Mouse (Mus musculus) ES-E14 (cell line): ENCODE measurements at regions not wholly inside any gene's neighbourhood (a gene's known extent, or its start where the extent isn't known, plus 50 kb on each side); places are given as distances from the start of the nearest gene placed in this dataset.

Experiments
- CHD2 ChIP-seq: IDR thresholded peaks from 2 replicates; pipeline ENCODE4 v1.6.1; 2014; ENCODE audit warnings: mild to moderate bottlenecking, low read depth, low read length, inconsistent platforms
- HCFC1 ChIP-seq: IDR thresholded peaks from 2 replicates; pipeline ENCODE4 v1.6.1; 2012; ENCODE audit warnings: low read length, inconsistent platforms, borderline replicate concordance; ENCODE audit not compliant: insufficient read depth
- MAFK ChIP-seq: IDR thresholded peaks from 2 replicates; pipeline ENCODE4 v1.6.1; 2014; ENCODE audit warnings: mild to moderate bottlenecking, low read depth, low read length, inconsistent platforms; ENCODE audit not compliant: insufficient read depth
- ZC3H11A ChIP-seq: IDR thresholded peaks from 2 replicates; pipeline ENCODE4 v1.6.1; 2012; ENCODE audit warnings: low read depth, mild to moderate bottlenecking, inconsistent platforms, low read length, borderline replicate concordance
- ZNF384 ChIP-seq: IDR thresholded peaks from 2 replicates; pipeline ENCODE4 v1.6.1; 2012; ENCODE audit warnings: low read depth, low read length, inconsistent platforms

DNA sequence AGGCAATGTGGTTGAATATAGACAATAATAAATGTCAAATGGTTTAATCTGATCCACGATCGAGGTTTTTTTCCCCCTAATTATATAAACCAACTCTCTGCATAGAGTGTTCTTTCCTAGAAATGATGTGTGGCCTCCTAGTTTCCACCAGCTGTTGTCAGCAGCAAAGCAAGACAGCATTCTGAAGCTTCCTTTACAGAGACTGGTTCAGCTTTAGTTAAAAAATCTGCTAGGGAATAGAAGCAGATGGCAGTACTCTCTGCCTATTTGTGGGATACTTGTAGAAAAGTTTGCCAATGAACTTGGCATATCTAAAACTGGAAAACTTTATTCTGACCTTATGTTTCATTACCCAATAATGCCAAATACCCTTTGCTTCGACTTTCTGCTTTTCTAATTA is 553.7 kb downstream of the Ndufa4 start:
- TF ChIP-seq CHD2 (no peak), HCFC1 (no peak), ZC3H11A (no peak), ZNF384 (no peak), MAFK (no peak)
